Mouse (Mus musculus) erythroblast, embryonic 14.5 days (primary cell): ENCODE measurements around the gene B3gnt2.

ENCODE experiments used
- GATA1 ChIP-seq: IDR thresholded peaks from 2 replicates; pipeline ENCODE4 v1.6.1; 2012; ENCODE audit warnings: low read length, inconsistent platforms, mixed read lengths
- TAL1 ChIP-seq: IDR thresholded peaks from 3 replicates; pipeline ENCODE4 v1.6.1; 2012; ENCODE audit warnings: low read length, inconsistent platforms, mixed read lengths

DNA sequence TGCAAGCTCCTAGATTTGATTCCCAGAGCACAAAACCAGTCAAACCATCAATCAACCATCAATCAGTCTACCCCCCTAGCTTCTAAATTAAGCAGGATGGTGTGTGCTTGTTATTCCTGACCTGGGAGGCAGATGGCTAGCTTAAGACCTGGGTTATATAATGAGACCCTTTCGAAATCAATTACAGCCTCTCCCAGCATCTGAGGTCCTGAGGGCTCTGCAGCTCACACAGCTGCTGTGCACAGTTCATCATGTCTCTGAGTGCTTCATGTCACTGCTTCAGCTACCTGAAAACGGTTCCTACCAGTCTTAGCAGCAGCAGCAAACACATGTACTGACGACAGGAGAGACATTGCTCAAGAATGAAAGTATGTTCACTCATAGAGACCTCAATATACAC, 32.3 kb upstream of the B3gnt2 start:
- no peak for TF ChIP-seq GATA1
- TF ChIP-seq TAL1 = no peak
